Mouse (Mus musculus) MEL (cell line): Measurements from ENCODE around the gene Rpn2. TPM values are rescaled to one million over a fixed set of nuclear protein-coding genes. Genes with fewer than 3 reads are reported as not detected.

ENCODE experiments used
- DNase-seq: peaks from one replicate; pipeline ENCODE4 v3.0.0; 2011; ENCODE audit warnings: low read depth, low spot score
- H3K27ac ChIP-seq: 2 replicates; pipeline ENCODE4 v1.5.1; 2012; ENCODE audit warnings: low read depth, mild to moderate bottlenecking, control low read depth, low read length, moderate library complexity; ENCODE audit not compliant: control insufficient read depth
- H3K27me3 ChIP-seq, 2 experiments: fragments of 150-350 bp in 1 of 2; sonication (generic) in 1 of 2; 2 replicates each; pipeline ENCODE4 v1.6.1; 2012; ENCODE audit warnings: low read length in 2 of 2, mild to moderate bottlenecking in 2 of 2, improper control_type of control experiment in 1 of 2, moderate library complexity in 1 of 2; ENCODE audit not compliant: insufficient read depth in 2 of 2, control insufficient read depth in 1 of 2
- H3K36me3 ChIP-seq, 2 experiments: 2 replicates each; pipeline ENCODE4 v1.6.1; 2012 to 2014; ENCODE audit warnings: low read length in 2 of 2, improper control_type of control experiment in 1 of 2, inconsistent platforms in 1 of 2, mild to moderate bottlenecking in 1 of 2; ENCODE audit not compliant: insufficient read depth in 2 of 2, control insufficient read depth in 1 of 2
- H3K4me1 ChIP-seq, 2 experiments: fragments of 150-350 bp in 1 of 2; sonication (generic) in 1 of 2; 2 replicates each; pipeline ENCODE4 v1.6.1; 2012; ENCODE audit warnings: low read length in 2 of 2, improper control_type of control experiment in 1 of 2, mild to moderate bottlenecking in 1 of 2; ENCODE audit not compliant: insufficient read depth in 2 of 2, control insufficient read depth in 1 of 2
- H3K4me3 ChIP-seq, 2 experiments: fragments of 150-350 bp in 1 of 2; sonication (generic) in 1 of 2; 2 replicates each; pipeline ENCODE4 v1.5.1; 2012; ENCODE audit warnings: low read depth in 2 of 2, low read length in 2 of 2, mild to moderate bottlenecking in 2 of 2, moderate library complexity in 2 of 2, control low read depth in 1 of 2, improper control_type of control experiment in 1 of 2; ENCODE audit not compliant: control insufficient read depth in 1 of 2, insufficient read depth in 1 of 2
- H3K79me2 ChIP-seq: 2 replicates; pipeline ENCODE4 v1.6.1; 2012; ENCODE audit warnings: mild to moderate bottlenecking, low read length, moderate library complexity; ENCODE audit not compliant: control insufficient read depth, poor library complexity, insufficient read depth
- H3K9ac ChIP-seq: 2 replicates; pipeline ENCODE4 v1.6.1; 2012; ENCODE audit warnings: low read depth, mild to moderate bottlenecking, control low read depth, low read length, moderate library complexity; ENCODE audit not compliant: control insufficient read depth, poor library complexity, severe bottlenecking
- H3K9me3 ChIP-seq: fragments of 150-350 bp; sonication (generic); replicated peaks from 2 replicates; pipeline ENCODE4 v1.6.1; 2012; ENCODE audit warnings: mild to moderate bottlenecking, low read length, improper control_type of control experiment, moderate library complexity; ENCODE audit not compliant: insufficient read depth
- BHLHE40 ChIP-seq: IDR thresholded peaks from 2 replicates; pipeline ENCODE4 v1.6.1; 2012; ENCODE audit warnings: low read depth, mild to moderate bottlenecking, inconsistent platforms, low read length, improper control_type of control experiment, borderline replicate concordance
- CHD1 ChIP-seq: IDR thresholded peaks from 2 replicates; pipeline ENCODE4 v1.6.1; 2012; ENCODE audit warnings: low read depth, mild to moderate bottlenecking, inconsistent platforms, low read length, improper control_type of control experiment
- CHD2 ChIP-seq: IDR thresholded peaks from 2 replicates; pipeline ENCODE4 v1.6.1; 2011; ENCODE audit warnings: low read length, improper control_type of control experiment
- CTCF ChIP-seq, 3 experiments: IDR thresholded peaks in 2 of 3; conservative IDR thresholded peaks in 1 of 3; 2 replicates each; pipeline ENCODE4 v1.5.1; 2011 to 2012; ENCODE audit warnings: low read length in 3 of 3, low read depth in 2 of 3, mild to moderate bottlenecking in 2 of 3, improper control_type of control experiment in 1 of 3, inconsistent platforms in 1 of 3, mixed read lengths in 1 of 3, moderate library complexity in 1 of 3; ENCODE audit not compliant: control insufficient read depth in 1 of 3, insufficient read depth in 1 of 3, poor library complexity in 1 of 3, severe bottlenecking in 1 of 3
- EP300 ChIP-seq, 2 experiments: IDR thresholded peaks; 2 replicates each; pipeline ENCODE4 v1.6.1; 2011; ENCODE audit warnings: improper control_type of control experiment in 2 of 2, low read length in 2 of 2, low read depth in 1 of 2, mild to moderate bottlenecking in 1 of 2
- ETS1 ChIP-seq: IDR thresholded peaks from 2 replicates; pipeline ENCODE4 v1.6.1; 2012; ENCODE audit warnings: low read depth, mild to moderate bottlenecking, inconsistent platforms, low read length, improper control_type of control experiment, moderate library complexity
- GABPA ChIP-seq: IDR thresholded peaks from 2 replicates; pipeline ENCODE4 v1.6.1; 2012; ENCODE audit warnings: low read depth, mild to moderate bottlenecking, inconsistent platforms, low read length, improper control_type of control experiment, moderate library complexity
- GATA1 ChIP-seq: IDR thresholded peaks from 2 replicates; pipeline ENCODE4 v1.6.1; 2011; ENCODE audit warnings: low read depth, low read length, improper control_type of control experiment
- JUND ChIP-seq: IDR thresholded peaks from 2 replicates; pipeline ENCODE4 v1.6.1; 2011; ENCODE audit warnings: low read depth, mild to moderate bottlenecking, improper control_type of control experiment, low read length
- MAFK ChIP-seq: IDR thresholded peaks from 2 replicates; pipeline ENCODE4 v1.6.1; 2011; ENCODE audit warnings: low read depth, mild to moderate bottlenecking, low read length, improper control_type of control experiment, borderline replicate concordance
- MAX ChIP-seq: IDR thresholded peaks from 2 replicates; pipeline ENCODE4 v1.6.1; 2011; ENCODE audit warnings: low read length, improper control_type of control experiment
- MAZ ChIP-seq: IDR thresholded peaks from 2 replicates; pipeline ENCODE4 v1.6.1; 2012; ENCODE audit warnings: low read depth, mild to moderate bottlenecking, inconsistent platforms, low read length, improper control_type of control experiment
- MEF2A ChIP-seq: IDR thresholded peaks from 2 replicates; pipeline ENCODE4 v1.6.1; 2014; ENCODE audit warnings: low read depth, mild to moderate bottlenecking, inconsistent platforms, low read length, improper control_type of control experiment; ENCODE audit not compliant: poor library complexity, insufficient replicate concordance, severe bottlenecking; ENCODE audit errors: extremely low read depth
- MXI1 ChIP-seq: IDR thresholded peaks from 2 replicates; pipeline ENCODE4 v1.6.1; 2011; ENCODE audit warnings: mild to moderate bottlenecking, low read depth, low read length, improper control_type of control experiment
- MYB ChIP-seq: IDR thresholded peaks from 2 replicates; pipeline ENCODE4 v1.6.1; 2011; ENCODE audit warnings: mild to moderate bottlenecking, low read depth, low read length, improper control_type of control experiment
- MYC ChIP-seq: IDR thresholded peaks from 2 replicates; pipeline ENCODE4 v1.6.1; 2011; ENCODE audit warnings: low read depth, mild to moderate bottlenecking, low read length, improper control_type of control experiment, moderate library complexity
- NELFE ChIP-seq: IDR thresholded peaks from 2 replicates; pipeline ENCODE4 v1.6.1; 2011; ENCODE audit warnings: low read depth, low read length, improper control_type of control experiment
- NRF1 ChIP-seq: IDR thresholded peaks from 2 replicates; pipeline ENCODE4 v1.6.1; 2014; ENCODE audit warnings: low read depth, mild to moderate bottlenecking, inconsistent platforms, low read length, improper control_type of control experiment, moderate library complexity; ENCODE audit not compliant: poor library complexity, insufficient read depth, severe bottlenecking
- POLR2A ChIP-seq, 2 experiments: IDR thresholded peaks; 2 replicates each; pipeline ENCODE4 v1.6.1; 2011 to 2012; ENCODE audit warnings: low read length in 2 of 2, mild to moderate bottlenecking in 2 of 2, control low read depth in 1 of 2, improper control_type of control experiment in 1 of 2, low read depth in 1 of 2, moderate library complexity in 1 of 2; ENCODE audit not compliant: control insufficient read depth in 1 of 2, insufficient read depth in 1 of 2, poor library complexity in 1 of 2
- POLR2AphosphoS2 ChIP-seq: IDR thresholded peaks from 2 replicates; pipeline ENCODE4 v1.6.1; 2011; ENCODE audit warnings: low read length, improper control_type of control experiment
- POLR2AphosphoS5 ChIP-seq: IDR thresholded peaks from 2 replicates; pipeline ENCODE4 v1.6.1; 2012; ENCODE audit warnings: low read depth, borderline replicate concordance, mild to moderate bottlenecking, inconsistent platforms, low read length, moderate library complexity, mixed read lengths
- RAD21 ChIP-seq: IDR thresholded peaks from 2 replicates; pipeline ENCODE4 v1.6.1; 2011; ENCODE audit warnings: mild to moderate bottlenecking, low read depth, low read length, improper control_type of control experiment
- RCOR1 ChIP-seq: IDR thresholded peaks from 2 replicates; pipeline ENCODE4 v1.6.1; 2012; ENCODE audit warnings: low read depth, mild to moderate bottlenecking, inconsistent platforms, low read length, improper control_type of control experiment
- SIN3A ChIP-seq: IDR thresholded peaks from 2 replicates; pipeline ENCODE4 v1.6.1; 2012; ENCODE audit warnings: low read length, improper control_type of control experiment, inconsistent platforms
- SMC3 ChIP-seq: IDR thresholded peaks from 2 replicates; pipeline ENCODE4 v1.6.1; 2011; ENCODE audit warnings: low read depth, low read length, improper control_type of control experiment
- TBP ChIP-seq: IDR thresholded peaks from 2 replicates; pipeline ENCODE4 v1.8.0; 2011; ENCODE audit warnings: low read depth, low read length, improper control_type of control experiment
- TCF12 ChIP-seq: IDR thresholded peaks from 2 replicates; pipeline ENCODE4 v1.6.1; 2014; ENCODE audit warnings: low read depth, mild to moderate bottlenecking, inconsistent platforms, low read length, improper control_type of control experiment, moderate library complexity
- UBTF ChIP-seq: IDR thresholded peaks from 2 replicates; pipeline ENCODE4 v1.6.1; 2012; ENCODE audit warnings: low read depth, mild to moderate bottlenecking, inconsistent platforms, low read length, improper control_type of control experiment, moderate library complexity, borderline replicate concordance; ENCODE audit not compliant: insufficient read depth
- USF1 ChIP-seq: IDR thresholded peaks from 2 replicates; pipeline ENCODE4 v1.6.1; 2014; ENCODE audit warnings: low read depth, mild to moderate bottlenecking, inconsistent platforms, low read length, improper control_type of control experiment, moderate library complexity
- USF2 ChIP-seq, 2 experiments: IDR thresholded peaks; 2 replicates each; pipeline ENCODE4 v1.6.1; 2011 to 2012; ENCODE audit warnings: improper control_type of control experiment in 2 of 2, low read length in 2 of 2, borderline replicate concordance in 1 of 2, inconsistent platforms in 1 of 2, low read depth in 1 of 2, mild to moderate bottlenecking in 1 of 2; ENCODE audit not compliant: insufficient read depth in 1 of 2
- ZC3H11A ChIP-seq: IDR thresholded peaks from 2 replicates; pipeline ENCODE4 v1.6.1; 2012; ENCODE audit warnings: low read depth, mild to moderate bottlenecking, inconsistent platforms, low read length, improper control_type of control experiment
- ZKSCAN1 ChIP-seq: IDR thresholded peaks from 2 replicates; pipeline ENCODE4 v1.6.1; 2012; ENCODE audit warnings: low read depth, mild to moderate bottlenecking, inconsistent platforms, low read length, improper control_type of control experiment, moderate library complexity
- ZMIZ1 ChIP-seq: IDR thresholded peaks from 2 replicates; pipeline ENCODE4 v1.6.1; 2012; ENCODE audit warnings: low read depth, mild to moderate bottlenecking, inconsistent platforms, low read length, improper control_type of control experiment, moderate library complexity
- ZNF384 ChIP-seq: IDR thresholded peaks from 2 replicates; pipeline ENCODE4 v1.6.1; 2012; ENCODE audit warnings: low read depth, mild to moderate bottlenecking, inconsistent platforms, low read length, improper control_type of control experiment
- polyA plus RNA-seq, 2 experiments: library from polyadenylated mRNA; stranded (reverse) in 1 of 2; unstranded in 1 of 2; fragments of >175 nt in 1 of 2; fragments of >200 nt in 1 of 2; gene quantifications; 2 replicates each; pipeline versions ENCODE4 v1.2.1 to v1.2.4; 2012; ENCODE audit warnings: low replicate concordance in 2 of 2, low read depth in 1 of 2; ENCODE audit not compliant: insufficient read length in 2 of 2, insufficient read depth in 1 of 2, missing spikeins in 1 of 2
- total RNA-seq: library from RNA; depleted of rRNA; stranded (reverse); fragments of 300-350 nt; gene quantifications from 2 replicates; pipeline ENCODE4 v1.2.3, GENCODE M21; 2012

Gene Rpn2
- total and polyA plus RNA-seq, 3 experiments: 284 to 316 (median 310) TPM

DNA sequence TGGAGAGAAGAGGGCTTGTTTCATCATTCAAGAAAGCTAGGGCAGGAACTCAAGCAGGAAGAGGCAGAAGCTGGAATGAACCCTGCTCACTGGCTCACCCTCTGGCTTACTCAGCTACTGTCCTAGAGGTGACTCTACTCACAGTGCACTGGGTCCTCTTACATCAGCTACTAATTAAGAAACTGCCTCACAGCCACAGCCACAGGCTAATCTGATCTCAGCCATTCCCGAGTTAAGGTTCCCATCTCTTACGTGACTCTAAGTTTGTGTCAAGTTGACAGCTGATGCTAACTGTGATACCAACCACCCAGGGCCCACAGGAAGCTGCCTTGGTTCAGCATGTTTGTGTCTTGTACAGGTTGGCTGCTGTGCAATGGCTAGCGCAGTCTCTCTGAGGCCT, 84.2 kb downstream of the Rpn2 start (continued):
- TF ChIP-seq ZKSCAN1 (no peak), CHD2 (no peak), SMC3 (no peak), TBP (no peak), UBTF (no peak), BHLHE40 (no peak), USF1 (no peak), POLR2AphosphoS2 (no peak), MYB (no peak)
- TF ChIP-seq, all 39 proteins: peak for 5

DNA sequence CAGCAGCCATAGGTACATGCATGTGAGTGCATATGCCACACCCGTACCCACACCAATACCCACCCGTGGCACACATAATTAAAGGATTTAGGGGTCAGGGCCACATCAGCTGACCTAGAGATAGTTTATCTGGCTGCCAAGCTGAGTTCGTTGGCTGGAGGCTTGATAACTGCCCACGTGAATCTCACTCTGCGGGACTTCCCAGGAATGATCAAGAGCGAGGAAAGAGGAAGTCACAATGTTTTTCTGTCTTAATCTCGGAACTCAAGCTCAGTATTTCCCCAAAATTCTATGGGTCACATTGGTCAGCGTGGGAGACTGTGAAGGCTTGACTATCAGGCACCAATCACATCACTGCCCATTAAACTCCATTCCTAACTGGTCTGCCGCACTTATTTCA, 87.9 kb downstream of the Rpn2 start:
- Histone ChIP-seq H3K9ac (peak overlapping the region; percentile 83), H3K27ac (peak overlapping the region; percentile 91), H3K27me3 (no peaks in the 10 kb centered on the region), H3K79me2 (peaks cover 18% of the 10 kb centered on the region), H3K36me3 (peaks cover 0 to 17% of the 10 kb centered on the region in 2 experiments; a peak in 2 of 4 replicates), H3K9me3 (no peaks in the 10 kb centered on the region), H3K4me1 (peaks cover 4 to 21% of the 10 kb centered on the region in 2 experiments), H3K4me3 (peak overlapping the region; percentile 79 to 80)
- peak; percentile 83 for DNase-seq
- TF ChIP-seq RCOR1: peak; percentile 94
- TF ChIP-seq USF1: peak; percentile 87
- TF ChIP-seq ZMIZ1: no peak
- peak; percentile 93 for TF ChIP-seq GATA1
- TF ChIP-seq CHD2: no peak
- no peak for TF ChIP-seq GABPA
- peak; percentile 75 for TF ChIP-seq SIN3A
- TF ChIP-seq JUND: no peak
- TF ChIP-seq EP300 (IDR thresholded peaks at IDR 0.05; ENCODE audit: low read depth in 1 of 2, low read length in 2 of 2): peak; percentile 92 to 95
- no peak for TF ChIP-seq POLR2AphosphoS5
- no peak for TF ChIP-seq CHD1
- TF ChIP-seq USF2 (IDR thresholded peaks at IDR 0.05; ENCODE audit: borderline replicate concordance in 1 of 2, insufficient read depth in 1 of 2, low read depth in 1 of 2, low read length in 2 of 2): peak in 1 of 2 experiments; percentile 30; a peak in 1 of 4 replicates
- 0 out of 2 replicates have a peak, but pooled peaks have one; percentile 8 for TF ChIP-seq ZC3H11A
- TF ChIP-seq MAX: peak; percentile 71
- TF ChIP-seq MYB: peak; percentile 85
- no peak for TF ChIP-seq MEF2A
- TF ChIP-seq NRF1: no peak
- TF ChIP-seq TCF12: peak; percentile 71
- TF ChIP-seq CTCF (IDR thresholded peaks at IDR 0.05 in 2 of 3, conservative IDR thresholded peaks at IDR 0.05 in 1 of 3; ENCODE audit: control insufficient read depth in 1 of 3, insufficient read depth in 1 of 3, low read depth in 2 of 3, low read length in 3 of 3, poor library complexity in 1 of 3, severe bottlenecking in 1 of 3): no peak
- TF ChIP-seq POLR2AphosphoS2: no peak
- no peak for TF ChIP-seq NELFE
- TF ChIP-seq MXI1: peak; percentile 80
- TF ChIP-seq ZKSCAN1: no peak
- TF ChIP-seq POLR2A (IDR thresholded peaks at IDR 0.05; ENCODE audit: control insufficient read depth in 1 of 2, insufficient read depth in 1 of 2, low read depth in 1 of 2, low read length in 2 of 2, poor library complexity in 1 of 2): no peak; a peak in 1 of 4 replicates
- TF ChIP-seq MYC: peak; percentile 87; the same call in 1 of the 2 replicates
- peak; percentile 79 for TF ChIP-seq BHLHE40
- TF ChIP-seq ETS1: peak; percentile 85
- TF ChIP-seq ZNF384: no peak
- TF ChIP-seq TBP: 0 out of 2 replicates have a peak, but pooled peaks have one; percentile 53
- TF ChIP-seq UBTF: no peak
- TF ChIP-seq RAD21: no peak
- TF ChIP-seq MAFK: 0 out of 2 replicates have a peak, but pooled peaks have one; percentile 20
- TF ChIP-seq MAZ: no peak
